In the genomic region with DNA sequence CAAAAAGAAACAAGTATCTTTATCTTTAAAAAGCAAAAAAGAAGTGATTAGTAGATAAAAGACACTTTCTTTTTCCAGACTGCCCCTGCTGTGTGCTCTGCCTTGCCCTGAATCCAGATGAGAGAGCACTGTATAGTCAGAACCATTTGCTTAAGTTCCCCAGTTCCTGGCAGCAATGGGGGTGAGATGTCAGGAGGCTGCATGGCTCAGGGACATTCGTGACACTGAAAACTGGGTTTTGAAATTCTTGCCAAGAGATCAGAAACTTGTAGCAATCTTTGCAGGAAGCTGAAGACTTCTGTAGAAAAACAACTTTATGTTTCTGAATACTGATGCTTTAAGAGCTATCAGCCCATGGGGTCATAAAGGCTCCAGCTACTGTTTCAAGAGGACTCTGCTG, we compare ENCODE assay signal across 25 mouse cellular contexts. TPM values are rescaled to one million over a fixed set of nuclear protein-coding genes. Genes with fewer than 3 reads are reported as not detected.
DNase-seq lines count a peak whose midpoint lies in the region; ATAC-seq and TF ChIP-seq lines count a peak whose summit lies in the region.
"Had no signal": no experiment of that assay in that cellular context is flagged by ENCODE, and none has a peak within 500 bp of the region (broad histone marks: within the 10 kb centered on the region; RNA-seq: fewer than 3 reads in every experiment).

No protein-coding gene starts in this region.

- H3K27ac ChIP-seq in kidney, adult 2 months (ENCODE audit: insufficient read depth, low read depth, low read length) = peak overlapping the region; percentile 41; the same call in 1 of the 2 replicates
- no peak overlapping the region for H3K27ac ChIP-seq in lung, postnatal 0 days (ENCODE audit: low read length)
- no peak overlapping the region for H3K27ac ChIP-seq in stomach, postnatal 0 days (replicated peaks)
- H3K27ac ChIP-seq: forebrain, embryonic 13.5 days; hindbrain, embryonic 13.5 days; liver, embryonic 15.5 days; midbrain, embryonic 15.5 days; neural tube, embryonic 12.5 days had no signal

- TF ChIP-seq CTCF in kidney, adult 2 months (conservative IDR thresholded peaks at IDR 0.05; ENCODE audit: insufficient read depth, insufficient read length, low read depth, low read length) = no peak
- TF ChIP-seq CTCF in lung, postnatal 0 days (IDR thresholded peaks at IDR 0.05) = no peak
- no peak for TF ChIP-seq CTCF in lung, adult 2 months (IDR thresholded peaks at IDR 0.05; ENCODE audit: insufficient read depth, low read length)
- TF ChIP-seq CTCF in stomach, postnatal 0 days (IDR thresholded peaks at IDR 0.05; ENCODE audit: low read depth) = no peak

- H3K36me3 ChIP-seq in kidney, adult 2 months (ENCODE audit: control insufficient read depth, insufficient read depth, low read length) = peaks cover under 1% of the 10 kb centered on the region; the same call in 1 of the 2 replicates
- 0 out of 2 replicates have a peak, but pooled peaks cover 6% of the 10 kb centered on the region for H3K36me3 ChIP-seq in lung, postnatal 0 days (ENCODE audit: insufficient read depth, low read length)
- H3K36me3 ChIP-seq in stomach, postnatal 0 days (ENCODE audit: control insufficient read depth, insufficient read depth, low read length) = no peaks in the 10 kb centered on the region
- H3K36me3 ChIP-seq: midbrain, embryonic 15.5 days; neural tube, embryonic 12.5 days had no signal

- WGBS in kidney, adult 2 months = 5% methylated on average over 1 of the region's 1 CpGs
- WGBS in lung, postnatal 0 days = 49% methylated on average over 1 of the region's 1 CpGs
- WGBS in lung, adult 2 months = 54% methylated on average over 1 of the region's 1 CpGs
- WGBS in stomach, postnatal 0 days = 71% methylated on average over 1 of the region's 1 CpGs

- no peak overlapping the region for H3K4me3 ChIP-seq in kidney, adult 2 months (ENCODE audit: insufficient read depth, low read depth, low read length)
- no peak overlapping the region for H3K4me3 ChIP-seq in lung, postnatal 0 days (ENCODE audit: low read depth, low read length)
- no peak overlapping the region for H3K4me3 ChIP-seq in lung, adult 2 months (replicated peaks; ENCODE audit: extremely low read depth, low read depth, low read length)
- no peak overlapping the region for H3K4me3 ChIP-seq in stomach, postnatal 0 days (ENCODE audit: low read depth, low read length)
- H3K4me3 ChIP-seq: forebrain, embryonic 13.5 days; heart, embryonic 12.5 days; hindbrain, embryonic 13.5 days; liver, embryonic 15.5 days; midbrain, embryonic 15.5 days; neural tube, embryonic 12.5 days had no signal

- no peaks in the 10 kb centered on the region for H3K9me3 ChIP-seq in lung, postnatal 0 days (ENCODE audit: low read length)
- no peaks in the 10 kb centered on the region for H3K9me3 ChIP-seq in stomach, postnatal 0 days (ENCODE audit: control insufficient read depth, low read length)
- H3K9me3 ChIP-seq: forebrain, embryonic 13.5 days; hindbrain, embryonic 13.5 days; liver, embryonic 15.5 days; midbrain, embryonic 15.5 days; neural tube, embryonic 12.5 days had no signal

- no peak for TF ChIP-seq POLR2A in kidney, adult 2 months (IDR thresholded peaks at IDR 0.05; ENCODE audit: low read depth, low read length)
- no peak for TF ChIP-seq POLR2A in lung, adult 2 months (IDR thresholded peaks at IDR 0.05; ENCODE audit: borderline replicate concordance, extremely low read depth, low read depth, low read length)

- ATAC-seq in lung, postnatal 0 days = no peak
- ATAC-seq in inflammation-experienced regulatory T-cells, adult 6 months = peak; percentile 21
- ATAC-seq in stomach, postnatal 0 days (ENCODE audit: low FRiP score, low TSS enrichment) = no peak
- ATAC-seq: forebrain, embryonic 13.5 days; intestine, postnatal 0 days; midbrain, embryonic 15.5 days; Patski had no signal

- peaks cover 23% of the 10 kb centered on the region for H3K4me1 ChIP-seq in kidney, adult 2 months (ENCODE audit: control insufficient read depth, insufficient read depth, low read length)
- no peaks in the 10 kb centered on the region for H3K4me1 ChIP-seq in lung, postnatal 0 days (ENCODE audit: insufficient read depth, low read depth, low read length)
- H3K4me1 ChIP-seq in lung, adult 2 months (ENCODE audit: control insufficient read depth, insufficient read depth, low read length) = peaks cover 3% of the 10 kb centered on the region; the same call in 1 of the 2 replicates
- no peaks in the 10 kb centered on the region for H3K4me1 ChIP-seq in stomach, postnatal 0 days (replicated peaks; ENCODE audit: control insufficient read depth, insufficient read depth)
- H3K4me1 ChIP-seq: forebrain, embryonic 13.5 days; hindbrain, embryonic 13.5 days; liver, embryonic 15.5 days; midbrain, embryonic 15.5 days; neural tube, embryonic 12.5 days had no signal

- H3K27me3 ChIP-seq in kidney, adult 2 months (replicated peaks; ENCODE audit: control insufficient read depth, insufficient read depth, low read length) = no peaks in the 10 kb centered on the region
- H3K27me3 ChIP-seq in lung, postnatal 0 days (replicated peaks; ENCODE audit: insufficient read depth, low read length) = no peaks in the 10 kb centered on the region
- no peaks in the 10 kb centered on the region for H3K27me3 ChIP-seq in stomach, postnatal 0 days (ENCODE audit: control insufficient read depth, insufficient read depth, low read length)
- H3K27me3 ChIP-seq: forebrain, embryonic 13.5 days; heart, embryonic 12.5 days; hindbrain, embryonic 13.5 days; liver, embryonic 15.5 days; midbrain, embryonic 15.5 days; neural tube, embryonic 12.5 days; Patski had no signal

- peak; percentile 41 for DNase-seq in adrenal gland, adult 2 months
- DNase-seq in adrenal gland, adult 8-10 months = no peak
- DNase-seq in kidney, adult 2 months = no peak
- no peak for DNase-seq in kidney, adult 8-10 months
- peak; percentile 25 for DNase-seq in lung, postnatal 0 days (ENCODE audit: low spot score)
- DNase-seq in lung, adult 2 months = no peak
- no peak for DNase-seq in stomach, postnatal 0 days (ENCODE audit: low spot score)
- DNase-seq: cerebellum, adult 9-10 months; cerebellum, postnatal 36 days; gastrocnemius, postnatal 25 days; heart, adult 18-20 months; heart, postnatal 4 days; layer of hippocampus, adult 9-11 months; liver; lung, postnatal 10 days; right cerebral cortex, postnatal 4 days had no signal

- no peak overlapping the region for H3K4me2 ChIP-seq in lung, postnatal 0 days (replicated peaks; ENCODE audit: low read depth, low read length)
- no peak overlapping the region for H3K4me2 ChIP-seq in stomach, postnatal 0 days (replicated peaks; ENCODE audit: low read depth)
- H3K4me2 ChIP-seq: forebrain, embryonic 13.5 days; heart, embryonic 12.5 days; hindbrain, embryonic 13.5 days; liver, embryonic 15.5 days; midbrain, embryonic 15.5 days; neural tube, embryonic 12.5 days had no signal

- H3K9ac ChIP-seq in lung, postnatal 0 days (replicated peaks; ENCODE audit: low read depth) = no peak overlapping the region
- no peak overlapping the region for H3K9ac ChIP-seq in stomach, postnatal 0 days (ENCODE audit: low read length)
- H3K9ac ChIP-seq: forebrain, embryonic 13.5 days; heart, embryonic 12.5 days; hindbrain, embryonic 13.5 days; liver, embryonic 15.5 days; midbrain, embryonic 15.5 days; neural tube, embryonic 12.5 days had no signal

- TF ChIP-seq EP300 in lung, postnatal 0 days (IDR thresholded peaks at IDR 0.05) = no peak
- no peak for TF ChIP-seq EP300 in stomach, postnatal 0 days (optimal IDR thresholded peaks at IDR 0.05)

RNA-seq across cellular contexts. Expression of a gene that starts 24.4 kb away (rescaled TPM):
- 10 to 100 TPM; 22.6 to 24.3 TPM for total RNA-seq in adrenal gland, adult 2 months (2021)
- polyA plus RNA-seq in adrenal gland, adult 2 months (2012; rRNA removed) = 0.73 and 0.78 TPM in 2 replicates
- 10 to 100 TPM; 13.3 to 30.4 (median 20.9) TPM for total RNA-seq in adrenal gland, adult 8-10 months (2022)
- polyA plus RNA-seq in kidney, adult 2 months (2012; rRNA removed) = 6.8 and 8.3 TPM in 2 replicates
- 14.3 and 14.7 TPM in 2 replicates for polyA plus RNA-seq in lung, postnatal 0 days (2015; fragmentation: Nextera tagmentation; extraction: Ambion mirVana)
- 4.1 and 7.8 TPM in 2 replicates for polyA plus RNA-seq in lung, adult 2 months (2012; rRNA removed)
- 100 to 1,000 TPM in 1 of 3 experiments, 10 to 100 TPM in 2; 21.9 to 113 (median 85.4) TPM for polyA plus RNA-seq in inflammation-experienced regulatory T-cells, adult 6 months (2017; shearing (Covaris generic))
- 13.8 and 15.4 TPM in 2 replicates for polyA plus RNA-seq in stomach, postnatal 0 days (2015; fragmentation: Nextera tagmentation; extraction: Ambion mirVana)

RNA-seq across cellular contexts. Expression of a gene that starts 35.1 kb away (rescaled TPM):
- total RNA-seq in adrenal gland, adult 2 months (2021) = 1,000 to 10,000 TPM; 1,107 to 1,115 TPM
- 828 and 985 TPM in 2 replicates for polyA plus RNA-seq in adrenal gland, adult 2 months (2012; rRNA removed)
- total RNA-seq in adrenal gland, adult 8-10 months (2022) = 1,000 to 10,000 TPM in 2 of 4 experiments, 100 to 1,000 TPM in 2; 972 to 1,094 (median 1,035) TPM
- 2,034 and 2,219 TPM in 2 replicates for polyA plus RNA-seq in kidney, adult 2 months (2012; rRNA removed)
- polyA plus RNA-seq in lung, postnatal 0 days (2015; fragmentation: Nextera tagmentation; extraction: Ambion mirVana) = 1,838 and 1,903 TPM in 2 replicates
- 1,455 and 1,580 TPM in 2 replicates for polyA plus RNA-seq in lung, adult 2 months (2012; rRNA removed)
- polyA plus RNA-seq in inflammation-experienced regulatory T-cells, adult 6 months (2017; shearing (Covaris generic)) = 1,000 to 10,000 TPM in 2 of 3 experiments, 100 to 1,000 TPM in 1; 933 to 1,139 (median 1,095) TPM
- 1,381 and 1,408 TPM in 2 replicates for polyA plus RNA-seq in stomach, postnatal 0 days (2015; fragmentation: Nextera tagmentation; extraction: Ambion mirVana)

Comparison
In these comparisons a context has a peak if more than half of its experiments do, and no peak if none do; other contexts are left out.
1. DNase-seq: peak in adrenal gland, adult 2 months (single experiment) and lung, postnatal 0 days (single experiment); none in adrenal gland, adult 8-10 months (single experiment), kidney, adult 2 months (single experiment), kidney, adult 8-10 months (0 of 2), lung, adult 2 months (single experiment) and stomach, postnatal 0 days (single experiment).